Mouse (Mus musculus): ENCODE measurements around the gene Lamtor2. TPM values are rescaled to one million over a fixed set of nuclear protein-coding genes. Genes with fewer than 3 reads are reported as not detected.

Gene Lamtor2
- polyA plus RNA-seq, 1 experiment from 2014 or later: 103 TPM

- peak overlapping the region; percentile 50 for H3K9ac ChIP-seq (ENCODE audit: low read length)
- DNase-seq (ENCODE audit: low spot score, missing footprints) (no peak), ATAC-seq (ENCODE audit: low FRiP score) (no peak)
- peak overlapping the region; percentile 14; the same call in 1 of the 2 replicates for H3K4me2 ChIP-seq
- whole genome bisulfite sequencing: 31% methylated on average over 5 of the region's 5 CpGs
- no peaks in the 10 kb centered on the region for H3K9me3 ChIP-seq (ENCODE audit: control insufficient read depth, low read length)
- H3K27me3 ChIP-seq (ENCODE audit: control insufficient read depth, insufficient read depth, low read length): no peaks in the 10 kb centered on the region
- peaks cover 55% of the 10 kb centered on the region for H3K4me1 ChIP-seq (ENCODE audit: control insufficient read depth, insufficient read depth, low read length)
- H3K4me3 ChIP-seq (ENCODE audit: low read depth, low read length): no peak overlapping the region
- peaks cover 20% of the 10 kb centered on the region for H3K36me3 ChIP-seq (ENCODE audit: control insufficient read depth, insufficient read depth, low read length)
- H3K27ac ChIP-seq (ENCODE audit: low read depth, low read length): peak overlapping the region; percentile 60
Observed at GRCm38 (mm10) chr3:88540085-88540484, 12.8 kb downstream of the Lamtor2 start.

GRCm38 (mm10) chr3:88539397-88539796, 13.5 kb downstream of the Lamtor2 start:
- H3K4me3 ChIP-seq (ENCODE audit: low read depth, low read length): no peak overlapping the region
- H3K27me3 ChIP-seq (ENCODE audit: control insufficient read depth, insufficient read depth, low read length): no peaks in the 10 kb centered on the region
- peak overlapping the region; percentile 60 for H3K27ac ChIP-seq (ENCODE audit: low read depth, low read length)
- H3K9me3 ChIP-seq (ENCODE audit: control insufficient read depth, low read length): no peaks in the 10 kb centered on the region
- peak overlapping the region; percentile 3; the same call in 1 of the 2 replicates for H3K4me2 ChIP-seq
- peaks cover 20% of the 10 kb centered on the region for H3K36me3 ChIP-seq (ENCODE audit: control insufficient read depth, insufficient read depth, low read length)
- H3K9ac ChIP-seq (ENCODE audit: low read length): peak overlapping the region; percentile 50
- ATAC-seq (ENCODE audit: low FRiP score) (peak; percentile 60), DNase-seq (ENCODE audit: low spot score, missing footprints) (peak; percentile 95)
- H3K4me1 ChIP-seq (ENCODE audit: control insufficient read depth, insufficient read depth, low read length): peaks cover 62% of the 10 kb centered on the region
- under 1% methylated on average over 3 of the region's 3 CpGs for WGBS

- 0 out of 2 replicates have a peak overlapping the region, but pooled peaks have one; percentile 4 for H3K4me3 ChIP-seq (ENCODE audit: low read depth, low read length)
- peak overlapping the region; percentile 1 for H3K9ac ChIP-seq (ENCODE audit: low read length)
- peaks cover 66% of the 10 kb centered on the region for H3K4me1 ChIP-seq (ENCODE audit: control insufficient read depth, insufficient read depth, low read length)
- DNase-seq (ENCODE audit: low spot score, missing footprints) (peak; percentile 94), ATAC-seq (ENCODE audit: low FRiP score) (peak; percentile 15; the same call in 1 of the 2 replicates)
- H3K27ac ChIP-seq (ENCODE audit: low read depth, low read length): peak overlapping the region; percentile 22
- peak overlapping the region; percentile 26 for H3K4me2 ChIP-seq
- no peaks in the 10 kb centered on the region for H3K27me3 ChIP-seq (ENCODE audit: control insufficient read depth, insufficient read depth, low read length)
- WGBS: 14% methylated on average over 9 of the region's 9 CpGs
- no peaks in the 10 kb centered on the region for H3K9me3 ChIP-seq (ENCODE audit: control insufficient read depth, low read length)
- peaks cover 20% of the 10 kb centered on the region for H3K36me3 ChIP-seq (ENCODE audit: control insufficient read depth, insufficient read depth, low read length)
Observed at GRCm38 (mm10) chr3:88538271-88539145, 14.4 kb downstream of the Lamtor2 start.

- H3K27me3 ChIP-seq (ENCODE audit: control insufficient read depth, insufficient read depth, low read length): no peaks in the 10 kb centered on the region
- ATAC-seq (ENCODE audit: low FRiP score) (no peak), DNase-seq (ENCODE audit: low spot score, missing footprints) (peak; percentile 90)
- 54% methylated on average over 6 of the region's 6 CpGs for WGBS
- peaks cover 66% of the 10 kb centered on the region for H3K4me1 ChIP-seq (ENCODE audit: control insufficient read depth, insufficient read depth, low read length)
- H3K9ac ChIP-seq (ENCODE audit: low read length): peak overlapping the region; percentile 100
- peak overlapping the region; percentile 96 for H3K4me2 ChIP-seq
- H3K27ac ChIP-seq (ENCODE audit: low read depth, low read length): peak overlapping the region; percentile 51
- H3K4me3 ChIP-seq (ENCODE audit: low read depth, low read length): peak overlapping the region; percentile 96
- peaks cover 20% of the 10 kb centered on the region for H3K36me3 ChIP-seq (ENCODE audit: control insufficient read depth, insufficient read depth, low read length)
- no peaks in the 10 kb centered on the region for H3K9me3 ChIP-seq (ENCODE audit: control insufficient read depth, low read length)
Observed at GRCm38 (mm10) chr3:88537146-88537545, 15.7 kb downstream of the Lamtor2 start.

GRCm38 (mm10) chr3:88536103-88536930, 16.6 kb downstream of the Lamtor2 start:
- no peaks in the 10 kb centered on the region for H3K9me3 ChIP-seq (ENCODE audit: control insufficient read depth, low read length)
- H3K4me2 ChIP-seq: peak overlapping the region; percentile 96
- H3K4me1 ChIP-seq (ENCODE audit: control insufficient read depth, insufficient read depth, low read length): peaks cover 66% of the 10 kb centered on the region
- DNase-seq (ENCODE audit: low spot score, missing footprints): peak; percentile 96
- H3K27ac ChIP-seq (ENCODE audit: low read depth, low read length): peak overlapping the region; percentile 51
- ATAC-seq (ENCODE audit: low FRiP score): peak; percentile 4
- H3K27me3 ChIP-seq (ENCODE audit: control insufficient read depth, insufficient read depth, low read length): no peaks in the 10 kb centered on the region
- H3K9ac ChIP-seq (ENCODE audit: low read length): peak overlapping the region; percentile 100
- peak overlapping the region; percentile 96 for H3K4me3 ChIP-seq (ENCODE audit: low read depth, low read length)
- peaks cover 20% of the 10 kb centered on the region for H3K36me3 ChIP-seq (ENCODE audit: control insufficient read depth, insufficient read depth, low read length)
- 5% methylated on average over 64 of the region's 64 CpGs for WGBS

- 33% methylated on average over 4 of the region's 4 CpGs for WGBS
- Histone ChIP-seq H3K4me1 (ENCODE audit: control insufficient read depth, insufficient read depth, low read length) (peaks cover 62% of the 10 kb centered on the region), H3K27me3 (ENCODE audit: control insufficient read depth, insufficient read depth, low read length) (no peaks in the 10 kb centered on the region), H3K4me2 (peak overlapping the region; percentile 96), H3K36me3 (ENCODE audit: control insufficient read depth, insufficient read depth, low read length) (peaks cover 20% of the 10 kb centered on the region), H3K9me3 (ENCODE audit: control insufficient read depth, low read length) (no peaks in the 10 kb centered on the region), H3K4me3 (ENCODE audit: low read depth, low read length) (peak overlapping the region; percentile 96), H3K27ac (ENCODE audit: low read depth, low read length) (peak overlapping the region; percentile 47), H3K9ac (ENCODE audit: low read length) (peak overlapping the region; percentile 100)
- peak; percentile 91 for DNase-seq (ENCODE audit: low spot score, missing footprints)
- ATAC-seq (ENCODE audit: low FRiP score): no peak
Observed at GRCm38 (mm10) chr3:88535527-88535926, 17.3 kb downstream of the Lamtor2 start.

GRCm38 (mm10) chr3:88535005-88535404, 17.9 kb downstream of the Lamtor2 start:
- DNase-seq (ENCODE audit: low spot score, missing footprints) (peak; percentile 89), ATAC-seq (ENCODE audit: low FRiP score) (no peak)
- Histone ChIP-seq H3K4me2 (peak overlapping the region; percentile 96), H3K9ac (ENCODE audit: low read length) (peak overlapping the region; percentile 100), H3K9me3 (ENCODE audit: control insufficient read depth, low read length) (no peaks in the 10 kb centered on the region), H3K27ac (ENCODE audit: low read depth, low read length) (peak overlapping the region; percentile 47), H3K4me3 (ENCODE audit: low read depth, low read length) (peak overlapping the region; percentile 96), H3K4me1 (ENCODE audit: control insufficient read depth, insufficient read depth, low read length) (peaks cover 61% of the 10 kb centered on the region), H3K36me3 (ENCODE audit: control insufficient read depth, insufficient read depth, low read length) (peaks cover 17% of the 10 kb centered on the region), H3K27me3 (ENCODE audit: control insufficient read depth, insufficient read depth, low read length) (no peaks in the 10 kb centered on the region)
- 2% methylated on average over 3 of the region's 3 CpGs for WGBS

GRCm38 (mm10) chr3:88533706-88534105, 19.2 kb downstream of the Lamtor2 start:
- Histone ChIP-seq H3K36me3 (ENCODE audit: control insufficient read depth, insufficient read depth, low read length) (peaks cover 17% of the 10 kb centered on the region), H3K27ac (ENCODE audit: low read depth, low read length) (peak overlapping the region; percentile 97), H3K9ac (ENCODE audit: low read length) (peak overlapping the region; percentile 100), H3K9me3 (ENCODE audit: control insufficient read depth, low read length) (no peaks in the 10 kb centered on the region), H3K4me3 (ENCODE audit: low read depth, low read length) (peak overlapping the region; percentile 96), H3K4me1 (ENCODE audit: control insufficient read depth, insufficient read depth, low read length) (peaks cover 63% of the 10 kb centered on the region), H3K4me2 (peak overlapping the region; percentile 96), H3K27me3 (ENCODE audit: control insufficient read depth, insufficient read depth, low read length) (no peaks in the 10 kb centered on the region)
- DNase-seq (ENCODE audit: low spot score, missing footprints) (peak; percentile 88), ATAC-seq (ENCODE audit: low FRiP score) (no peak)
- 2% methylated on average over 4 of the region's 5 CpGs for WGBS
